Mouse (Mus musculus) embryonic fibroblast, embryonic 13.5 days (primary cell): ENCODE measurements around the gene Ppm1e.

ENCODE experiments used
- CTCF ChIP-seq: IDR thresholded peaks from 2 replicates; pipeline ENCODE4 v1.5.1; 2011; ENCODE audit warnings: mild to moderate bottlenecking, control low read depth, low read length, moderate library complexity, borderline replicate concordance; ENCODE audit not compliant: insufficient read depth
- POLR2A ChIP-seq: IDR thresholded peaks from 2 replicates; pipeline ENCODE4 v1.6.1; 2011; ENCODE audit warnings: low read depth, mild to moderate bottlenecking, control low read depth, low read length, moderate library complexity

DNA sequence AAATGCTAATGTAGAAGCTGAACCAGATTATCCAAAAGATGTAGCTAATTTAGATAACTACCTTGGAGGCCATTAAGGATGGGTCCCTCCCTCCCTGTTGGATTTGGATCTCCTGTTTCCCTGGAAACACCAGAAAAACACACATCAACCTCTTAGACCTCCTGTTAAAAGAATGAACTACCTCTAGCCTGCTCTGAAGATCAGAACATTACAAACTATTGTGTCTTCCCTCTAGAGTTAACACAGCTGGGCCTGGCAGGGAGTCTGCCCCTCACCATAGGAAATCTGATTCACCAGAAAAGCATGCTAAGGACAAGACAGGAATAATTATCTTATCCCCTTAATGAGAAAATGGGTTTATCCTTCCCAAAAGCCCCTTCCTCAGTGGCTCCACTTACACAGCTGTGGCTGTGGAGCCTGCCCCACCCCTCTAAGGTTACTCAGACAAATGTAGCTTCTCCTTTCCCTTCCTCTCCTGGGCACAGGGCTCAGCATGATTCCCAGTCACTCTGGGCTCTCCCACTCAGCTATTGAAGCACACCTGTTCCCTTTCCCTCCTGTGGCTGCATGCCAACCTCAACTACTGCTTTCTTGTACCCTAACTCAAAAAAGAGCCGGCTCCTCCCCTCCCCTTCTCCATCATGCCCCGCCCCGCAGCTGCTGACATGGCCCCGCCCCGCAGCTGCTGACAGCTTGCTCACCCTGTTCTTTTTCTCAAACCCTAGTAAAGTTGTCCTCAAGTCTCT, 82.4 kb downstream of the Ppm1e start:
- TF ChIP-seq POLR2A (no peak), CTCF (no peak)
